Mouse (Mus musculus): ENCODE measurements around the gene Tifab.
"Not testable (repeated sequence)": the region's sequence is repeated elsewhere in the genome, so short reads cannot be mapped to it uniquely, and the experiment has no call there.

The Tifab gene

GRCm38 (mm10) chr13:56178416-56179035, at the start of gene Tifab:
TSS of gene Tifab (minus strand) at chr13:56178885.
- DNase-seq = peak; percentile 56

- no peak for DNase-seq
These were observed 47.7 kb upstream of the Tifab start for GRCm38 (mm10) chr13:56226175-56226954.

GRCm38 (mm10) chr13:56223625-56224024, 44.9 kb upstream of the Tifab start:
- no peak for DNase-seq

- no peak for DNase-seq
These were observed 44.2 kb upstream of the Tifab start for GRCm38 (mm10) chr13:56222849-56223246.

- DNase-seq = no peak
These were observed 43.5 kb upstream of the Tifab start for GRCm38 (mm10) chr13:56221995-56222848.

GRCm38 (mm10) chr13:56221129-56221910, 42.6 kb upstream of the Tifab start:
- no peak for DNase-seq

- DNase-seq = no peak
These were observed 40.6 kb upstream of the Tifab start for GRCm38 (mm10) chr13:56219254-56219653.

- DNase-seq = no peak
These were observed 37.4 kb upstream of the Tifab start for GRCm38 (mm10) chr13:56216090-56216489.

GRCm38 (mm10) chr13:56214633-56215032, 35.9 kb upstream of the Tifab start:
- no peak for DNase-seq

GRCm38 (mm10) chr13:56209067-56209411, 30.4 kb upstream of the Tifab start:
- DNase-seq = no peak

- DNase-seq = no peak
These were observed 29.8 kb upstream of the Tifab start for GRCm38 (mm10) chr13:56208225-56209066.

GRCm38 (mm10) chr13:56199506-56199905, 20.8 kb upstream of the Tifab start:
- no peak for DNase-seq

- peak; percentile 92 for DNase-seq
These were observed 19.0 kb upstream of the Tifab start for GRCm38 (mm10) chr13:56197473-56198266.

GRCm38 (mm10) chr13:56197031-56197430, 18.3 kb upstream of the Tifab start:
- no peak for DNase-seq

- not testable (repeated sequence) for DNase-seq
These were observed 17.1 kb upstream of the Tifab start for GRCm38 (mm10) chr13:56195824-56196223.

- not testable (repeated sequence) for DNase-seq
These were observed 15.5 kb upstream of the Tifab start for GRCm38 (mm10) chr13:56194181-56194580.

- peak; percentile 75 for DNase-seq
These were observed 12.5 kb upstream of the Tifab start for GRCm38 (mm10) chr13:56191225-56191624.

GRCm38 (mm10) chr13:56189688-56190087, 11.0 kb upstream of the Tifab start:
- peak; percentile 22 for DNase-seq

GRCm38 (mm10) chr13:56183687-56184086, 5.0 kb upstream of the Tifab start:
- peak; percentile 51 for DNase-seq

GRCm38 (mm10) chr13:56181424-56181823, 2.7 kb upstream of the Tifab start:
- DNase-seq = peak; percentile 71

- DNase-seq = no peak
These were observed 2.4 kb downstream of the Tifab start for GRCm38 (mm10) chr13:56176310-56176709.
